Mouse (Mus musculus): ENCODE measurements around the gene Cyp2c65. TPM values are rescaled to one million over a fixed set of nuclear protein-coding genes. Genes with fewer than 3 reads are reported as not detected.
"Not testable (repeated sequence)": the region's sequence is repeated elsewhere in the genome, so short reads cannot be mapped to it uniquely, and the experiment has no call there.

Cyp2c65 gene
- total RNA-seq (2014; rRNA removed) (not detected in 2 replicates), polyA plus RNA-seq (2015; fragmentation: Nextera tagmentation; extraction: Ambion mirVana) (0.09 and 0.19 TPM in 2 replicates)

DNA sequence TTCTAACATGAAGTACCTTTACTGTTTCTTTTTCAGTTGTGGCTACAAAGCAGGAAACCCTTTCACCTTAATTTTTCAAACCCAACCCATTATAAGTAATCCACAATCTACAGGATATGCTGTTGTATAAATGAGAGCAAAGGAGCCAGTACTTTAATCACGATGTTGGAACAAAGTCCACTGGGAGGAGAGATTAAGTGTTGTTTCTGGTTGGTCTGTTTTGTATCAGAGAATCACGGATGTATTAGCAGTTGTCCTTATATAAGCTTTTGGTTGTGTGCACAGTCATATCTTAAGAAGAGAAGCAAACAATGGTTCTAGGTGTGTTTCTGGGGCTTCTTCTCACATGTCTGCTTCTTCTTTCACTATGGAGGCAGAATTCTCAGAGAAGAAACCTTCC, at the start of gene Cyp2c65:
Cyp2c65 (plus strand) TSS at position 297 of the 400 bp plus-strand sequence.
- H3K27ac ChIP-seq, result no peak within 1 kb of the TSS
- DNase-seq (ENCODE audit: low spot score), result no peak
- no peak for TF ChIP-seq CTCF (IDR thresholded peaks at IDR 0.05; ENCODE audit: low read depth)
- no peaks in the 10 kb centered on the region for H3K4me1 ChIP-seq (ENCODE audit: insufficient read depth, low read length)
- no peaks in the 10 kb centered on the region for H3K27me3 ChIP-seq (ENCODE audit: insufficient read depth, low read length)
- ATAC-seq, result no peak
- 76% methylated on average over 2 of the region's 2 CpGs for WGBS
- no peak within 1 kb of the TSS for H3K4me3 ChIP-seq (ENCODE audit: low read length)
- H3K9me3 ChIP-seq (ENCODE audit: low read length), result no peaks in the 10 kb centered on the region
- H3K36me3 ChIP-seq (ENCODE audit: insufficient read depth, low read length), result no peaks in the 10 kb centered on the region
- no peak within 1 kb of the TSS for H3K9ac ChIP-seq (replicated peaks; ENCODE audit: low read length)
- no peak within 1 kb of the TSS for H3K4me2 ChIP-seq (ENCODE audit: low read depth, low read length)

DNA sequence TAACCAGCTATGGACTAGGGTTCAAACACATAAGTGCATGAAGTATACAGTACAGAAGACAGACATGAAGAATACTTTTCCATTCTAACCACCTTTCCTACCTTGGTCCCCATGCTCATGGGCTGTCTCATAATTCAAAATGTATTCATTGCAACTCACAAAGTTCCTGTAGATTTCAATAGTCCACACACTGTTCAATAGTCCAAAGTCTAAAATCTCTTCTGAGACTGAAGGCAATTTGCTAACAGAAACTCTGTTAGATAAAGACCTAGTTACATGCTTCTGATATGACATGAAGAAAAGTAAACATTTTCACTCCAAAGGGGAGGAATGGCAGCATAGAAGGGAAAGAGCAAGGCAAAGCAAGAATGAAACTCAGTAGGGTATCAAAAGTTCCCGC, 2.9 kb upstream of the Cyp2c65 start:
- Histone ChIP-seq H3K4me3 (ENCODE audit: low read length) (no peak overlapping the region), H3K9ac (replicated peaks; ENCODE audit: low read length) (no peak overlapping the region), H3K36me3 (ENCODE audit: insufficient read depth, low read length) (no peaks in the 10 kb centered on the region), H3K4me1 (ENCODE audit: insufficient read depth, low read length) (no peaks in the 10 kb centered on the region), H3K4me2 (ENCODE audit: low read depth, low read length) (no peak overlapping the region), H3K27ac (no peak overlapping the region), H3K9me3 (ENCODE audit: low read length) (no peaks in the 10 kb centered on the region), H3K27me3 (ENCODE audit: insufficient read depth, low read length) (no peaks in the 10 kb centered on the region)
- no peak for ATAC-seq
- no peak for DNase-seq (ENCODE audit: low spot score)
- 94% methylated on average over 1 of the region's 1 CpGs for WGBS
- no peak for TF ChIP-seq CTCF (IDR thresholded peaks at IDR 0.05; ENCODE audit: low read depth)

DNA sequence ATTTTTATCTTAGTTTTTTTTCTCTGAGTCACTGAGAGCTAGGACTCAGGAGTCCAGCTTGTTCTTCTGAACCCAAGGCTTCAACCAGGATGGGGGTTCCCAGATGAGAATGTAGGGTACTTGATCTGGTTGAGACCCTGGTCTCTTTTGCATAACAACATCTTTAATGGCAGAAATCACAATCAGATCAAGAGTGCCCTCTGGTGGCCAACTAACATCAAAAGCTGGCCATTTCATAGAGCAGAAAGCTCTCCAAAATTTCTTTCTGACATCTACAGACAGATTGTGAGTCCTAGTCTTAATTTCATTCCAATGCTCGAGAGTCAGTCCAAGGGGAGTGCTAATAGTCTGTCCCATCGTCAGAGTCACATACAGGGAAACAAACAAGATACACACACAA, 38.0 kb downstream of the Cyp2c65 start:
- H3K36me3 ChIP-seq (ENCODE audit: insufficient read depth, low read length); ATAC-seq: not testable (repeated sequence)
- WGBS, result 78% methylated on average over 2 of the region's 2 CpGs

DNA sequence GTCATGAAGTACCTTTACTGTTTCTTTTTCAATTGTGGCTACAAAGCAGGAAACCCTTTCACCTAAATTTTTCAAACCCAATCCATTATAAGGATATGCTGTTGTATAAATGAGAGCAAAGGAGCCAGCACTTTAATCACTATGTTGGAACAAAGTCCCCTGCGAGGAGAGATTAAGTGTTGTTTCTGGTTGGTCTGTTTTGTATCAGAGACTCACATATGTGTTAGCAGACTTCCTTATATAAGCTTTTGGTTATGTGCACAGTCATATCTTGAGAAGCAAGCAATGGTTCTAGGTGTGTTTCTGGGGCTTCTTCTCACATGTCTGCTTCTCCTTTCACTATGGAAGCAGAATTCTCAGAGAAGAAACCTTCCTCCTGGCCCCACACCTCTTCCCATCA, 52.8 kb downstream of the Cyp2c65 start, which contains the start of gene Cyp2c66:
Cyp2c66 (plus strand) TSS at position 255 of the 400 bp plus-strand sequence.
- TF ChIP-seq CTCF (IDR thresholded peaks at IDR 0.05; ENCODE audit: low read depth), result no peak
- Histone ChIP-seq H3K4me1 (ENCODE audit: insufficient read depth, low read length) (no peaks in the 10 kb centered on the region), H3K4me2 (ENCODE audit: low read depth, low read length) (no peak within 1 kb of the TSS), H3K9ac (replicated peaks; ENCODE audit: low read length) (no peak within 1 kb of the TSS), H3K9me3 (ENCODE audit: low read length) (no peaks in the 10 kb centered on the region), H3K36me3 (ENCODE audit: insufficient read depth, low read length) (no peaks in the 10 kb centered on the region), H3K27me3 (ENCODE audit: insufficient read depth, low read length) (no peaks in the 10 kb centered on the region), H3K4me3 (ENCODE audit: low read length) (no peak within 1 kb of the TSS), H3K27ac (no peak within 1 kb of the TSS)
- DNase-seq (ENCODE audit: low spot score) (no peak), ATAC-seq (no peak)
- WGBS, result 81% methylated on average over 1 of the region's 1 CpGs

More for the DNA sequence above, 38.0 kb downstream of the Cyp2c65 start:
- not testable (repeated sequence) for H3K27ac ChIP-seq; H3K4me3 ChIP-seq (ENCODE audit: low read length); H3K9ac ChIP-seq (replicated peaks; ENCODE audit: low read length); H3K4me1 ChIP-seq (ENCODE audit: insufficient read depth, low read length); H3K27me3 ChIP-seq (ENCODE audit: insufficient read depth, low read length); H3K4me2 ChIP-seq (ENCODE audit: low read depth, low read length); H3K9me3 ChIP-seq (ENCODE audit: low read length); DNase-seq (ENCODE audit: low spot score)

Other genes with a start within 250 kb of the Cyp2c65 start
- gene Noc3l, start 241.8 kb upstream of the Cyp2c65 start, total RNA-seq (2014; rRNA removed), result 6.4 and 7.8 TPM in 2 replicates
- gene Noc3l, start 241.8 kb upstream of the Cyp2c65 start, polyA plus RNA-seq (2015; fragmentation: Nextera tagmentation; extraction: Ambion mirVana), result 2.5 and 3.2 TPM in 2 replicates
- 26.7 and 35.5 TPM in 2 replicates for gene Tbc1d12, start 224.4 kb upstream of the Cyp2c65 start, total RNA-seq (2014; rRNA removed)
- 6.1 and 7.3 TPM in 2 replicates for gene Tbc1d12, start 224.4 kb upstream of the Cyp2c65 start, polyA plus RNA-seq (2015; fragmentation: Nextera tagmentation; extraction: Ambion mirVana)
- 6.4 and 7.8 TPM in 2 replicates for gene Hells, start 130.1 kb upstream of the Cyp2c65 start, total RNA-seq (2014; rRNA removed)
- gene Hells, start 130.1 kb upstream of the Cyp2c65 start, polyA plus RNA-seq (2015; fragmentation: Nextera tagmentation; extraction: Ambion mirVana), result 7.0 and 7.2 TPM in 2 replicates
- not detected in 2 replicates for gene Cyp2c55, start 54.0 kb upstream of the Cyp2c65 start, total RNA-seq (2014; rRNA removed)
- 0.14 TPM in 1 of 2 replicates, not detected in the other for gene Cyp2c55, start 54.0 kb upstream of the Cyp2c65 start, polyA plus RNA-seq (2015; fragmentation: Nextera tagmentation; extraction: Ambion mirVana)
- not detected in 2 replicates for gene Cyp2c66, start 52.9 kb downstream of the Cyp2c65 start, total RNA-seq (2014; rRNA removed)
- gene Cyp2c66, start 52.9 kb downstream of the Cyp2c65 start, polyA plus RNA-seq (2015; fragmentation: Nextera tagmentation; extraction: Ambion mirVana), result not detected in 2 replicates
- gene Cyp2c29, start 208.4 kb downstream of the Cyp2c65 start, total RNA-seq (2014; rRNA removed), result not detected in 2 replicates
- gene Cyp2c29, start 208.4 kb downstream of the Cyp2c65 start, polyA plus RNA-seq (2015; fragmentation: Nextera tagmentation; extraction: Ambion mirVana), result not detected in 2 replicates